Mouse (Mus musculus) gastrocnemius, postnatal 25 days (tissue): ENCODE results near the gene Avpi1. TPM values are rescaled to one million over a fixed set of nuclear protein-coding genes. Genes with fewer than 3 reads are reported as not detected.
"Not testable (repeated sequence)": the region's sequence is repeated elsewhere in the genome, so short reads cannot be mapped to it uniquely, and the experiment has no call there.

Experiments
- DNase-seq: peaks from one replicate; pipeline ENCODE4 v3.0.0; 2022
- total RNA-seq, 2 experiments: library from RNA; stranded (reverse); gene quantifications; 1 replicate in 1 of 2; 2 replicates in 1 of 2; pipeline ENCODE4 v1.2.3; 2021

Avpi1 gene
- total RNA-seq, 2 experiments from 2014 or later = 8.4 to 9.3 TPM

DNA sequence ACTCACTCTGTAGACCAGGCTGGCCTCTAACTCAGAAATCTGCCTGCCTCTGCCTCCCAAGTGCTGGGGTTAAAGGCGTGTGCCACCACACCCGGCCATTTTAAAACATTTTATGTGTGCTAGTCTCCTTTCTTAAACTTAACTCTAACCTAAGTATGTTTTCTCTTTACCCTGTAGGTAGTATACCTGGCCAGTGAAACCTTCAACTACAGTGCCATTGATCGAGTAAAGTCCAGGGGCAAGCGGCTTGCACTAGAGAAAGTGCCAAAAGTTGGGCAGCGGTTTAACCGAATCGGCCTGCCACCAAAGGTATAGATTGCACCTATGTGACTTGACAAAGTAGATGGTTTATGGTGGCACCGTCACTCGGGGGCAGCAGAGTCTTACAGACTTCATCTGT is 24.2 kb downstream of the Avpi1 start:
- no peak for DNase-seq

GRCm38 (mm10) chr19:42099406-42099805 is 29.5 kb downstream of the Avpi1 start:
- DNase-seq = no peak

- no peak for DNase-seq
Observed at GRCm38 (mm10) chr19:42090637-42091141, 38.2 kb downstream of the Avpi1 start.

- DNase-seq = peak; percentile 99
Observed at GRCm38 (mm10) chr19:42089748-42090595, 38.9 kb downstream of the Avpi1 start, which contains the start of gene Pi4k2a. Gene Pi4k2a, plus strand, starts transcription at chr19:42090470.

- DNase-seq = peak; percentile 54
Observed at GRCm38 (mm10) chr19:42089103-42089747, 39.6 kb downstream of the Avpi1 start.

GRCm38 (mm10) chr19:42086166-42086565 is 42.7 kb downstream of the Avpi1 start, which contains the start of gene Morn4:
Gene Morn4, minus strand, starts transcription at chr19:42086357.
- DNase-seq = peak; percentile 65

DNA sequence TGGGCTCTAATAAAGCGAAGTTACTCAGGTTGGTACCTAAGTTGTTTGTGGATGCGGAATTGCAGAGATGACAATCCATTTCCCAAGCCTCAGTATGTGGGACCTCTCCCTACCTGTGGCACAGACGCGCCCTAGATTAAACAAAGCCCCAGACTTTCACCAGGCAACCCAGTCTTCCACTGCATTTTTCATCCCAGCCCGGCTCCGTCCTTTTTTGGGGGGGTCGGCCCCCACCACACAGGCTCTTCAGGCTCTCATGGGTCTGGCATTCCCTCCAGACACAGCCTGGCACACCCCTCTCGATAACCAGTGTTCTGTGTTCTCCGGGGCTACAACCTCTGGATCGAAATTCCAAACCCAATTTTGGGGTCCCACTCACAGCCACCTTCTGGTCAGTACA is 43.2 kb downstream of the Avpi1 start:
- no peak for DNase-seq

- not testable (repeated sequence) for DNase-seq
Observed at GRCm38 (mm10) chr19:42081613-42082012, 47.2 kb downstream of the Avpi1 start.

- no peak for DNase-seq
Observed at GRCm38 (mm10) chr19:42080469-42080868, 48.4 kb downstream of the Avpi1 start.

- DNase-seq = no peak
Observed at GRCm38 (mm10) chr19:42079950-42080349, 48.9 kb downstream of the Avpi1 start.

GRCm38 (mm10) chr19:42079006-42079405 is 49.9 kb downstream of the Avpi1 start:
- no peak for DNase-seq

DNA sequence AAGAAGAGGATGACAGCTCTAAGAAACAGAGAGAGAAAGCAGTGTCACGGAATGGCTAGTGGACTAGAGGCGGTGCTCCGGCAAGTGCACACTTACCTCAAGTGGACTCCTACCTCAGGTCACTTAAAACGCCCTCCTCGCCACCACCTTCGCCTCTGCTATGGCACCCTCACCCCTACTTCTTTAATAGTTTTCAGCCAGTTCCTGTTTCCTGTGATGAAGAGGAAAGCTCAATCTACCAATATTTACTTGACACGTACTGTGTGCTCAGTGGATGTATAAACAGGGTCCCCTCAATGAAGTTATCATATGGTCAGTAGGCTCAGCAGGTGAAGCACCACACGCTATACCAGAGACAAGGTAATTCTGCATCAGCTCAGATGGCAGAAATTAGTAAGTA is 50.3 kb downstream of the Avpi1 start:
- DNase-seq = no peak

DNA sequence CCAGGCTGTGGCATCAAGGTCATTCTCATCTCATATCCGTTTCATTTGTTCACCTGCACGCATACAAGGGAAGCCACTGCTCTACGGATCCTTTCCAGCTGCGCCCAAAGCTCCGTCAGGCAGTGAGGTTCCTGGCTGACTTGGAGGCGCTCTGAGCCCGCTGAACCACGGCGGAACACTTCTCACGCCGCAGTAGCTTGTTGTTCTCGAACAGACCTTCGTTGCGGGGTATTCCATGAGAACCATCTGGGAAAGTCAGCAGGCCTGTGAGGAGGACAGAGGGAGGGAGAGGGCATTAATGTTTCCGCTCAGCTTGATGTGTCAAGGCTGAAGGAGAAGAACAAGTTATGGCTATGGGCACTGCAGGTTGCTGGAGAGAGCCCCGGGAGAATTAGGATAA is 52.9 kb downstream of the Avpi1 start:
- DNase-seq = no peak

DNA sequence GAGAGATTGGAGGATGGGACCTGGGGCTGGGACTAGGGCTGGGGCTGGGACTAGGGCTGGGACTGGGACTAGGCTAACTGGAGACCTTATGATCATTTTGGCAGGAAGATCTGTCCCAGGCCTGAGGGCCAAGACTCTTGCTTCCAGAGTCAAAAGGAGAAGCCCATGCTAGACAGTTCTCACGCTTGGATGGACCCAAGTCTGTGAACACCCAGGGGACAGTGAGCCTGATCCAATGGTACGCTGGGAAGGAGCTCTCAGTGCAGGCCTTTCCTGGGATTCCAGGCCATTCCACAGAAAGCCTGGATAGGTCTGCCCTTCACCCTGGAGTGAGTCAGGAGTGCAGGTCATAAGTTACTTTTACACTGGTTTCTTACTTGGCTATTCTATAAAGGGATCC is 53.8 kb downstream of the Avpi1 start:
- peak; percentile 45 for DNase-seq

Other genes starting within 250 kb of the Avpi1 start
- gene Rrp12, start 232.9 kb downstream of the Avpi1 start, total RNA-seq = 10 to 100 TPM; 31.0 to 37.5 TPM
- gene Pgam1, start 217.1 kb downstream of the Avpi1 start, total RNA-seq = 10 to 100 TPM; 22.7 to 23.3 TPM
- gene Exosc1, start 195.6 kb downstream of the Avpi1 start, total RNA-seq = 10 to 100 TPM; 11.4 to 16.4 TPM
- gene Zdhhc16, start 195.6 kb downstream of the Avpi1 start, total RNA-seq = 10 to 100 TPM; 19.2 to 20.5 TPM
- gene Mms19, start 147.9 kb downstream of the Avpi1 start, total RNA-seq = 1 to 10 TPM; 7.7 to 8.7 TPM
- gene Ubtd1, start 147.3 kb downstream of the Avpi1 start, total RNA-seq = 10 to 100 TPM; 15.4 to 19.8 TPM
- gene Ankrd2, start 93.1 kb downstream of the Avpi1 start, total RNA-seq = 1,000 to 10,000 TPM in 1 of 2 experiments, 100 to 1,000 TPM in 1; 167 to 1,046 TPM
- gene Hoga1, start 83.4 kb downstream of the Avpi1 start, total RNA-seq = 1 to 10 TPM; 2.1 to 2.3 TPM
- under 1 TPM; 0.20 to 0.32 TPM for gene 4933411K16Rik, start 76.8 kb downstream of the Avpi1 start, total RNA-seq
- 1 to 10 TPM; 1.2 to 1.8 TPM for gene Morn4, start 42.7 kb downstream of the Avpi1 start, total RNA-seq
- gene Pi4k2a, start 38.6 kb downstream of the Avpi1 start, total RNA-seq = 10 to 100 TPM; 10.4 to 12.2 TPM
- gene Marveld1, start 18.3 kb upstream of the Avpi1 start, total RNA-seq = 10 to 100 TPM in 1 of 2 experiments, 1 to 10 TPM in 1; 6.8 to 11.8 TPM
- 10 to 100 TPM; 10.3 to 12.0 TPM for gene Zfyve27, start 34.9 kb upstream of the Avpi1 start, total RNA-seq
- 1 to 10 TPM; 4.0 to 5.7 TPM for gene Sfrp5, start 73.2 kb upstream of the Avpi1 start, total RNA-seq
- gene Golga7b, start 118.5 kb upstream of the Avpi1 start, total RNA-seq = 1 to 10 TPM; 1.7 to 2.3 TPM